Mouse (Mus musculus) liver, adult 2 months (tissue): ENCODE data around the gene Atp8b5.

ENCODE experiments used
- CTCF ChIP-seq: fragments of 200-500 bp; IDR thresholded peaks from 2 replicates; pipeline ENCODE4 v1.5.1; 2011; ENCODE audit warnings: low read depth, low read length, control low read depth
- POLR2A ChIP-seq: fragments of 200-500 bp; IDR thresholded peaks from 2 replicates; pipeline ENCODE4 v1.6.1; 2011; ENCODE audit warnings: low read length, control low read depth; ENCODE audit not compliant: insufficient read depth; ENCODE audit errors: extremely low read depth

GRCm38 (mm10) chr4:43260096-43260495 is 6.9 kb upstream of the Atp8b5 start:
- TF ChIP-seq POLR2A (no peak), CTCF (no peak)
